Comparison of ENCODE assay signal across 15 mouse cellular contexts in genomic region chr3:41175356-41175755, GRCm38 (mm10).
"Had no signal": no experiment of that assay in that cellular context is flagged by ENCODE, and none has a peak within 500 bp of the region (broad histone marks: within the 10 kb centered on the region; RNA-seq: fewer than 3 reads in every experiment).

No protein-coding gene starts in this region.

- H3K27me3 ChIP-seq: neural tube, embryonic 15.5 days; stomach, embryonic 15.5 days had no signal

- H3K36me3 ChIP-seq: neural tube, embryonic 15.5 days; stomach, embryonic 15.5 days had no signal

- H3K27ac ChIP-seq: neural tube, embryonic 15.5 days; stomach, embryonic 15.5 days; stomach, postnatal 0 days had no signal

- H3K4me3 ChIP-seq: neural tube, embryonic 15.5 days; stomach, embryonic 15.5 days had no signal

- H3K4me2 ChIP-seq: neural tube, embryonic 15.5 days; stomach, embryonic 15.5 days had no signal

- H3K9ac ChIP-seq: neural tube, embryonic 15.5 days; stomach, embryonic 15.5 days had no signal

- H3K9me3 ChIP-seq: neural tube, embryonic 15.5 days; stomach, embryonic 15.5 days had no signal

- H3K4me1 ChIP-seq: neural tube, embryonic 15.5 days; stomach, embryonic 15.5 days had no signal

- DNase-seq: retina, postnatal 1 day; right cerebral cortex, adult 18-20 months; right cerebral cortex, postnatal 14 days; right cerebral cortex, postnatal 25 days; right cerebral cortex, postnatal 4 days; spleen, adult 18-20 months; thymus, adult 18-20 months; thymus, adult 2 months; thymus, postnatal 14 days; thymus, postnatal 25 days; thymus, postnatal 36 days; thymus, postnatal 4 days had no signal
